Mouse (Mus musculus): ENCODE measurements around the gene Rusc2.
A peak's percentile ranks its signal among the peaks of the same experiment; 100 is the strongest.

Gene Rusc2

DNA sequence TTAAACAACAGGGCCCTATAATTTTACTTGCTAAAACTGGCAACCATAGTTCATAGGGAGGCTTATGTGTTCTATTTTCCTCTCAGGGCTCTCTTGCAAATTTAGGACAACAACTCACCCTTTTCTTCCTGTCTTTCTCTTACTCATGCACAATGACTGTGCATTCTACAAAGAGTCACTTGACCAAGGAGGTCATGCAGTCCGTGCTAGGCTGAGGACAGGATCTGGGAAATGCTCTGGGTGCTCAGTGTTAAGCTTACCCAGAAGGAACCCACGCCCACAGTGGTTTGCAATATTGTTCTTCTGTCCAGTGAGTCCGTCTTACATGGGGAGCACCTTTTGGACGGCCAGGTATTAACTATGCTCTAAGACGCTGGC lies 2.3 kb downstream of the Rusc2 start:
- DNase-seq (ENCODE audit: low read depth) = peak; percentile 55

DNA sequence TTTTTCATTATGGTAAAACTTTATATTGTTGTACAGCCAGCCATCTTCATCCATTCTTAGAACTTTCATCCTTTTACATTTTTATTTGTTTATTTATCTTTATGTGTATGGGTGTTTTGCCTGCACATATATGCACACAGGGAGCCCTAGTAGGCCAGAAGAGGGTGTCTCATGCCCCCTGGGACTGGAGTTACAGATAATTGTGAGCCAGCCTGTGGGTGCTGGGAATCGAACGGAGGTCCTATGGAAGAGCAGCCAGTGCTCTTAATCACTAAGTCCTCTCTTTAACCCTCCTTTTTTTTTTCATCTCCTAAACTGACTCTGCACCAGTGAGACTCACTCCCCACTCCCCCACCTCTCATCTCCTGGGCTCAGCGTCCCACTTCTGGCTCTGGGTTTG lies 2.8 kb downstream of the Rusc2 start:
- no peak for DNase-seq (ENCODE audit: low read depth)

DNA sequence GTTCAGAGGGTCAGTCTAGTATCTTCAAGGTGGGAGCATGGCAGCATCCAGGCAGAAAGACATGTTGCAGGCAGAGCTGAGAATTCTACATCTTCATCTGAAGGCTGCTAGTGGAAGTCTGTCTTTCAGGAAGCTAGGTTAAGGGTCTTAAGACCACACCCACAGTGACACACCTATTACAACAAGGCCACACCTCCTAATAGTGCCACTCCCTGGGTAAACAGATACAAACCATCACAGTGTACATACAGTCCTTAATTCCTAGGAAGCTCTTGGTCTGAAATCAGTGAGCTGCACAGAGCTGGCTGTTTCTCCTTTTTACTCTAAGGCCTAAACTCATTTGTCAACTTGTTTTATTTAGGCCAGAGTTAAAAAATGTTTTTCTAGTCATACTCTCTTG lies 5.2 kb downstream of the Rusc2 start:
- DNase-seq (ENCODE audit: low read depth) = no peak

DNA sequence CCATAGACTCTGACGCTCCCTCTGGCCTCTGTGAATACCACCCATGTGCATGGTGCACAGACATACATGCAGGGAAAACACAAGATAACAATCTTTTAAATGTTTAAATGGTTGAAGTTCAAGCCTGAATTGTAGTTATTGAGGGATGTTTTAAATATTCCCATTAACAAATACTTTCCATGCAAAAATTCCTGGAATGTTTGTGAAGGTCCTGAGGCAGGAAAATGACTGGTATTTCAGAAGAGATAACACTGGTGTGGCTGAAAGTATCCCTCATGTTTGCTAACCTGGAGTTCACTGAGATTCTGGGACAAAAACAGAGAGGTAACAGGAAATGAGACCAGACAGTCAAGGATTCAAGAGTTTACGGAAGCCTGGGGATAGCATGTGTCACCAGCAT lies 7.6 kb downstream of the Rusc2 start:
- no peak for DNase-seq (ENCODE audit: low read depth)

DNA sequence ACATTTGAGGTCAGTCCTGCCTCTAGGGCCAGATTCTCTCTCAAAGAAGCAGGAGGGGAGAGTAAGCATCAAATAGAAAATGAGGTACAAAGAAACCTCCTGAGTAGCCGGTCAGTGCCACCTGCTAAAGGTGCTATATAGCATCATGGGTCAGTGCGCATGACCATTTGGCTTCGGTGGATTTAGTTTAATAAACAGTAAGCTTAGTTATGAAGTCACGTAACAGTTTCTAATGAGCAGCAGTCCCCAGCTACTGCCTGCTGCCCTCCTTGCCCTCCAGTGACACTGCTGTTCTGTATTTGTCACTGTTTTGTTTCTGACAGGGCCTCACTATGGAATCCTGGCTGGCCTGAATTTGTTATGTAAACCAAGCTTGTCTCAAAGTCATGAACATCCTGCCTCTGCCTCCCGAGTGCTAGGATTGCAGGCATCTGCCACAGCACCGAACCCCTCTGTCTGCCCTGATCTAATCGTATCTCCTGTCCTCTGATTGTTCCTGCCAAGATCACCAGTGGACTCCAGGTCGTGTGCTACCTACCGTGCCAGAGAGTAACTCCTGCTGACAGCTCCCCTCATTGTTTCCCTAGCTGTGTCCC lies 8.2 kb downstream of the Rusc2 start:
- no peak for DNase-seq (ENCODE audit: low read depth)

DNA sequence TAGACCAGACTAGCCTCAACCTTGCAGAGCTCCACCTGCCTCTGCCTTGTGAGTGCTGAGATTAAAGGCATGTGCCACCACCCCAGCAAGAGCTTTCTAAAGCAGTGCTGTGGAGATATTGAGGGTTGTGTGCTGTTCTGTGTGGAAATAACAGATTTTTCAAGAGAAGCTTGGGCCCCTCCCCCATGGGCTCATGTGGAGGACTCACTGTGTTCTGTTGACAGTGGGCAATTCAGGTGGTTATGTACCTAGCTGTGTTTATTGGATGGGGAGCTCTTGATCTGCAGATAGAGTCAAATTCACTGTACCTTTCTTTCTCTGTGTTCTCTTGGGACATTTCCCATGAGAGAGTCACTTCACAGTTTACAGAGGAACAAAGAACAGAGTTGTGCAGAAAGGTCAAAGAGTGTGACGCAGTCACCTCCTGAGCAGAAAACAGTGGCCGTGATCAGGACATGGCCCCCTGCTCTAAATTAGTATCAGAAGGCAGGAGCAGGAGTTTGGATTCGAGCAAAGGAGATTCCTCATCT lies 9.8 kb downstream of the Rusc2 start:
- DNase-seq (ENCODE audit: low read depth) = no peak

DNA sequence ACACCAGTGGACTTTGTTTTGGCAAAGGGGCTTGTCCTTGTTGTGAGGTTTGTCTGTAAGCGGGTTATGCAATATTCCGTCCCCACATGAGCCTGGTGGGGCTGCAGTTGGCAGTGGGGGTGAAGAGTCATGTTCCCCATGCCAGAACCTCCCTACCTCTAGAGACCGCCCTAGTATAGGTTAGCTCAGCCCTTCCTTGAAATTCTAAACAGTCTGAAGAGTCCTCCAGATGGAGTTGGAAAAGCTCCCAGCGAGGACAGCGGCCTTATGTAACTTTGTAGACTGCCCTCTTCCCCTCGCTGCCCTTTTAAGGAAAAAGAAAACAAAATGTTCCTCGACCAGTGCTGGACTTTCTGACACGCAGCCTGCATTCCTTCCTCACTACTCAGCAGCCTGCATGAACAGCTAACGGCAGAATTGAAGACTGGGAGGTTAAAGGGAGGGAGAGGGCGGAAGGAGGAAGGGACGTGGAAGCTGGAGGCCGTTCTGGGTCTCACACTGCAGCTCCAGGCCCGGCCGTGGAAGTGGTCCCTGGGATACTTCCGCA lies 12.6 kb downstream of the Rusc2 start:
- peak; percentile 96 for DNase-seq (ENCODE audit: low read depth)

DNA sequence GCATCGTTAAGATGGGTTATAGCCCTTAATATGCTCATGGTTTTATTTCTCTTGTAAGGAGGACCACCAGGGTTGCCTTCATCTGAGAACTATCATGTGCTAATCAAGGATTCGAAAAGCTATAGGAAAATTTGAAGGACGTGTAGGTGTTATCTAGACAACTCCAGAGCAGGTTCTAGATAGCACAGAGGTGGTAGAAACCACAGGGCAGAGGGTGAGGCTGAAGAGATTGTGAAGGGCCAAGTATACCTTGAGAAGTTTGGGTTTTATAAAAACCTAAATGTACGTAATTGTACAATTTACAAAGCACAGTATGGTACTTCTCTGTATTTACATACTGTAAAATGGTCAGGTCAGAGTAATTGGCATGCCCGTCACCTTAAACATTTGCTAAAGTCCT lies 13.4 kb downstream of the Rusc2 start:
- DNase-seq (ENCODE audit: low read depth) = no peak

DNA sequence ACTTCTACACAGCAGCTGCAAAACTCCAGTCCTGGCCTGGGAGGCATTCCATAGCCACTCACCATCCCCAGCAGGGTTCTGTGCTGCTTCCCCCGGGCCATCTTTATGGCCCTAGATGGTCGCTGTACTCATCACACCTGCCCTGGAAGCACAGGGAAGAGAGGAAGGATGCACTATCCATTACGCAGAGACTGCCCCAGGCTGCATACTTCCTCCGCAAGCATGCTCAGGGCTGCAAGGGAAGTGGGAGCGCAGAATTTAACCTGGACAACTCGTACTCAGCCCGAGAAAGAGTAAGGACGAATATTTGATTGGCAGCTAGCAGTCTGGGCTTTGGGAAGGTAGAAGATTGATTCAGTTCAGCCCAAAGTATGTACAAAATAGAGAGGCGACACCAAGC lies 14.1 kb downstream of the Rusc2 start:
- DNase-seq (ENCODE audit: low read depth) = no peak

DNA sequence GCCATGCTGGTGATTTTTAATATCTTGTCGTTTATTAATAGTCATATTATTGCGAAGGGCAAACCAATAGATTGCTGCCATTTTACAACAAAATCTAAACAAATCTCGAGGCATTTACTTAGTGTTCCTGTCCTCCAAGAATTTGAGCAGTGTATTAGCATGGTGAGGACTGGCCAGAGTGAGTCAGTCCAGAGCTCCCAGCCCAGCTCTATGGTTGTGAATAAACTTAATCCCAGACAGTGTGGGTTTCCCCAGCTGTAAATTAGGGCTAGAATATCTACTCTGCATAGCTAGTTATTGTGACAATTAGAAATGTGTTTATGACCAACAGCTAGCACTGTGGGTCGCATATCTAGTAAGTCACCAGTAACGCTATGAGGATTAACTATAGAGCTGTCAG lies 14.6 kb downstream of the Rusc2 start:
- DNase-seq (ENCODE audit: low read depth) = peak; percentile 67

DNA sequence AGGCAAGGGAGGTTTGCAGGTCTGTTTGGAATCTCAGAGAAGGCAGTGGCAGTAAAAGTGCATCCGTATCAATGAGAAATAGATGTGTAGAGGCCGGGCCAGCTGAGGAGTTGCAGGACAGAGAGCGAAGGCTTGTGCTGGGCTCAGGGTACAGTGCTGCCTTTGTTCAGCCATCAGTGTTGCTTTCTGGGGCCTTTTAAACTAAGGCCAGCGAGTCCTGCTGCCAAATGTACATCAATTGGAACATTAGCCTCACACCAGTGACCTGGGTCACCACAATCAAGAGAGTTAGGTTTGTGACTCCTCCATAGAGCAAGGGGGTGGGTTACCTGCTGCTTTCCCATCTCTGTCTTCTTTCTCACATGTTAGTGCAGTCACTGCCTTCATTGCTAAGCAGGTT lies 16.2 kb downstream of the Rusc2 start:
- no peak for DNase-seq (ENCODE audit: low read depth)

DNA sequence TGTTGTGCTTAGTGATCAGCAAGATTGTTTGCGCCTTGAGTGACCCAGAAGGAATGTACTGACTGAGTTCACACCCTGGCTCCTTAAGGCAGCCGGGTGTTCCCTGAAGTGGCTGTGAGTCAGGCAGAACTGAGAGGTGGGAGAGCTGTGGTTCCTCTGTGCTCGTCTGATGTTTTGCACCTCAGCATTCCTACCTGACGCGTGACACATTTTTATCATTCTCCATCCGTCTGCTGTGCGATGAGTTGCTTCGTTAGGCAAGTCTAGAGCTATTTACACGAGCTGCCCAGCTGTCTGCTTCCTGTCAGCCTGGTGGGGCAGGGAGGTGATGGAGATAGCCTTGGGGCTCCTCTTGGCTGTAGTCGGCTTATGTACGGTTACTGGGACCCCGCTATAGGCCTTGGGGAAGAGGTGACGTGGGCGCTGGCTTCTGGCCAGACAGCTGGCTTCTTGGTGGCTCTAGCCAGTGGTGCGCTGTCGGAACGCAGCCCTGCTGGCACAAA lies 17.1 kb downstream of the Rusc2 start:
- DNase-seq (ENCODE audit: low read depth) = no peak

DNA sequence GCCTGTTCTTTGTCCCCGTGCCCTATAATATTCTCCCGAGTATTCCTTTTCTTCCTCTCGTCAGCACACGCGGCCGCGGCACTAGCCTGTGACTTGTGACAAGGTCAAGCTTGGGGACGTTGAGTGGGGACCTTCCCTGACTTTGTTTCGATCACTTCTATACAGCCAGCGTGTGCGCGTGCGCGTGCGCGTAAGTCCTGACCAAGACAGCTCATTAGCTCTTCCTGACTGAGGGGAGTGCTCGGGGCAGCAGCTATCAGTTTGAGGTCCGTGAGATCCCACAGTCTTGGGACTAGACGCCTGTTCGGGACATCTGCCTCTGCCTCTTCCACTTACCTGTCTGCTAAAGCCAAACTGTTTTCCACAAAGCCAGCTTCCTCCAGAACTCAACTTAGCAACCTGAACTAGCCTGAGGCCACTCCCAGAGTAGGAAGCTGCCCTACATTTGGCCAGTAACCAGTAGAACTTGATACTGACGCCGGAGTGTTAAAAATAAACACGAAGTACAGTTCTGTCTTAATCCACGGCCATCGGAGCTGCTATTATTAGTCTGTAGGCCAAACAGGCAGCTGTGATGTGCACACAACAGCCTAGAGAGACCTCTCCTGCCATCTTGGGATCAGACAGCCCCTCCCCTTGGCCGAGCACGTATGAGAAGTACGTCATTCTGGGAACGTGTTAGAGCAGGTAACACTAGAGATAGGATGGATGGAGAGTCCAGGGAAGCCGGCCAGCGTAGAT lies 17.8 kb downstream of the Rusc2 start:
- no peak for DNase-seq (ENCODE audit: low read depth)

DNA sequence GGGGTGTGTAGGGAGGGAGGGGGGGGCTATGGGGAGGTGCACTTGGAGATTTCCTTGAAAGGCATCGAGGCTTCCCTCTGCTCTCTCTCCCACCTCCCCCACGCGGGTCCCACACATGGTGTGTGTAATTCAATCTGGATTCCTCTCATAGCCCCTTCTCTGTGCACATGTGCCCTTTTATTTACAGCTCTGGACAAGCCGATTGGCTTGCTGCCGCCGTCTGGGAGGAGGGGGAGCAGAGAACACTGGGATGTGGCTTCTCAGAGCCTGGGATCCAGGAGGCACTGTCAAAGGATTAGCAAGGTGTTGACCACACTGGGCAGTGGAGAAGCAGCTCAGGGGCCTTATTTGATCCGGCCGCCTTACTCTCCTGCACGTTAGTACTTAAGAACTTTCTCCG lies 19.2 kb downstream of the Rusc2 start:
- no peak for DNase-seq (ENCODE audit: low read depth)

DNA sequence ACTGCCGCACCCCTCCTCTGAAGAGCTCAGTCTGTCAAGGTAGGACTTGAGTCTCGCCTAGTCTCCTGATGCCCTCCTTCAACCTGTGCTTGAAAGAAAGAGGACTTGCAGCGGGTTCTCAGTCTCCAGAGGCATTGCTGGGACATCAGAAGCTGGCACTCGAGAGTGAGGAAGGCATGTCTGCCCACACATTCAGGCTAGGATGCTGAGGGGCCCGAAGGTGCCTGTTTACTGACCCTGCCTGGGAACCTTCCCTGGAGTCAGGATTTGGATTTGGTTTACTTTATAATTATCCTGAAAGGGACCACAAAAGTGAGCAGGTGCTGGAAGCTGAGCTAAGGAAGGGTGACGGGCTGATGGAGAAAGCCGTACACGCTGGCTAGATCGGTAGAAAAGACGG lies 19.7 kb downstream of the Rusc2 start:
- DNase-seq (ENCODE audit: low read depth) = no peak

DNA sequence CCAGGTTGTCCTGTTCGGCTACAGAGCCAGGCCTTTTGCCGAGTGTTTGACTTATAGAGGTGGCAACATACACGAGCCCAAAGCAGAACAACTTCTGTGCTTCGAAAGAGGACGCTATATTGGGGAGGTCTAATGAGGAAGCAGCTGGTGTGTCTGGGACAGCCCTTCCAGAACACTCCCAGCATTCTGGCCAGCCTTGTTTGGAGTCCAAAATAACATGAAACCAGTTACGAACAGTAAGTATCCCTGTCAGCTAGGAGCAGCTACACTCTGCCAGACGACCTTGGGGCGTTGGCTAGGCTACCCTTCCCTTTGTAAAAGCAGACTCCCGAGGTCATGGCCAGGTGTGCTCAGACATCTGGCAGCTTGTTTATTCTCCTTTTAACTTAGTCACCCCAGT lies 20.4 kb downstream of the Rusc2 start:
- no peak for DNase-seq (ENCODE audit: low read depth)

DNA sequence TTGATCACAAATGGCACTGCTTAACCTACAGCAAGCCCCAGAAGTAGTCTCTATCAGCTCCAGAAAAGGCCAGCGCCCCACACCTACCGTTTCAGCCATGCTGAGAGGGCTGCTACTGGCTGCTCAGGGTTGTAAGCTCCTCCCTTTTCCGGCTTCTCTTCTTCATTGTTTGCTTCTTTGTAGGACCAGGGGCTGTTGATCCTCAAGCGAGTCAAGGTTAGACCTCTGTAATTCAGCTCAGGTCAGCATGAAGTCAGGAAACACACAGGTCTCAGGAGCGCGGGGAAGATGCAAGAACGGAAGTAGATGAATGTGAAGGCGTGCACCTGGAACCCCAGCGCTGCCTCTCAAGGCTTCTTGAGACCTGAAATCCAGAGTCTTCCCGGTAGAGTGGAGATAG lies 22.9 kb downstream of the Rusc2 start:
- no peak for DNase-seq (ENCODE audit: low read depth)

DNA sequence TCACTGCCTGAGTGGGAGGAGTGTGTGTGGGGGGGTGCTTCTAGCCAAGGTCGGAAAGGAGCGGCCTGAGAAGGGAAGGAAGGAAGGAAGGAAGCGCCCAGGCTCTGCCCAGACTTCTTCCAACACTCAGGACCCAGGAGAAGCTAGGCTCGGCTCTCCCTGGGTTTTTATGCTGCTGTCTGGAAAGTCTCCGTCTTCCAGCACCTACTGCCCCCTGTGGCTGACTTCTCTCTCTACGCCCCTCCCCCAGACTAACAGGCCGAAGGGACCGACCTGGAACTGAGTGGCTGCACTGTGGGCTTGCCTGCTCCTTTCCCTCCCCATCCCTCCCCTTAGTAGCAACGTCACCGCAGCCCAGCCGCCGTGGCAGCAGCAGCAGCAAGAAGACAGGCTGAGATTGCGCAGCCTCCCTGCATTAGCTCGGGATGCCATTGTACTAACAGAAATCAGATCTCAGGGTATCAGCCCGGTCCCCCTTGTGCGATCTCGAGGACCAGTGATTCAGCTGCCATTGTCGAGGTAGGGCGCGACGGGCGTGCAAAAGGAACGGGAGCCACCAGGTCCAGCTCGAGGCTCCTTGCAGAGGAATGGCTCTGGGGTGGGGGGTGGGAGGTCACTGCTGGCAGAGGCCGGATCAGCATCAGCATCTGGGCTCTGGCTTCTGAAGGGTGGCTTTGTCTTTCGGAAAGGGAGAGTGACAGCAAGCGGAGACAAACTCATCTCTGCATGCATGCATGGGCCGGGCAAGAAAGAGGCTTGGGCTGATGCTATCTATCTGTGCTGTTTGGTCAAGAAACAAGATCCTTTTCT lies 24.6 kb downstream of the Rusc2 start:
- peak; percentile 93 for DNase-seq (ENCODE audit: low read depth)

DNA sequence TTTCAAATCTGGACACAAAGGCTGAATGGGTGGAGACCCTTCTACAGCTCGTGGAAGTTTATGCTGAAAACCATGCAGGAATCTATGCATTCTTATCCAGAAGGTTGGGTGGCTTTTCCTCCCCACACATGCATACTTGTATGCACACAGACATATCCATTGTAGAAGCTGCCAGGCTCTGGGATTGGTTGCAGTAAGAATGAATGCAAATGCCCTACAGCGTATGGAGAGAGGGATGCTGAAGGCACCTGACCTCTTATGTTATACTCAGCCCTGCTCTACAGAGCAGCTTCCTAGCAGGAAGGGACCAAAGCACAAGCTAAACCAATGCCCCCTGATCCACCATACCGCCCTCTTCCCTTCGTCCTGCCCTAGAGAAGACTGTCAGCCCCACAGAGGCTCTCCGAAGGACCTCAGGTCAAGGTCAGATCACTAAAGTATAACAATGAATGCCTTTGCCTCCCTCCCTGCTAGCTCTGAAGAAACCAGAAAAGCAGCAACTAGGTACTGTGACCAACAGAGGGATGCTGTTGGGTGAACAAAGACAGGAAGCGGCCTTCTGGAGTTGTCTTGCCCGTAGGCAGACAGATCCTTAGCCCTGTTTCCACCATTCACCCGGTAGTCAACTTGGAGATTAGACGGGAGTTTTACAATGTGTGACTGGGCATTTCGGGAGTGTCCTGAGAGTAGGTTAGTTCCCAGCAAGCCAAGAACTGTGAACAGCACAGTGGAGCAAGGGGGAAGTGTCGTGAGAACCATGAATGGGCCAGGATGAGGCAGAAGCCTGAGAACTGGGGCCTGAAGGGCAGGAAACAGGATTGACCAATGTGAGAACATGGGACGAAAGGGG lies 25.5 kb downstream of the Rusc2 start:
- no peak for DNase-seq (ENCODE audit: low read depth)

DNA sequence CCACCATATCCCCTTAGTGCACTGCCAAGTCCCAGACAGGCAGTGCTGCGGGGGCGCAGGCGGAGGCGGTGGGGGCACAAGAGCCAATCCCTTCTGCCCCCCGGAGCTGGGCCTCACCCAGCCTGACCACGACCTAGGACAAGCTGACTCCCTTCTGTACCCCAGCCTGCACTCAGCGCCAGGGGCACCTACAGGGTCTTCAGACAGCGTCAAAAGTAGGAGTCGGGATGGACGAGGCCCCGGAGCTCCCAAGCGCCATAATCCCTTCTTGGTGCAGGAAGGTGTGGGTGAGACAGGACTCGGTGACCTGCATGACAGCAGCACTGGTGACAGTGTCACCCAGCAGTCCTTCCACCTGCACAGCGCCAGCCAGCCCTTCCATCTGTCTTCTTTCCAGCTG lies 33.0 kb downstream of the Rusc2 start:
- no peak for DNase-seq (ENCODE audit: low read depth)

DNA sequence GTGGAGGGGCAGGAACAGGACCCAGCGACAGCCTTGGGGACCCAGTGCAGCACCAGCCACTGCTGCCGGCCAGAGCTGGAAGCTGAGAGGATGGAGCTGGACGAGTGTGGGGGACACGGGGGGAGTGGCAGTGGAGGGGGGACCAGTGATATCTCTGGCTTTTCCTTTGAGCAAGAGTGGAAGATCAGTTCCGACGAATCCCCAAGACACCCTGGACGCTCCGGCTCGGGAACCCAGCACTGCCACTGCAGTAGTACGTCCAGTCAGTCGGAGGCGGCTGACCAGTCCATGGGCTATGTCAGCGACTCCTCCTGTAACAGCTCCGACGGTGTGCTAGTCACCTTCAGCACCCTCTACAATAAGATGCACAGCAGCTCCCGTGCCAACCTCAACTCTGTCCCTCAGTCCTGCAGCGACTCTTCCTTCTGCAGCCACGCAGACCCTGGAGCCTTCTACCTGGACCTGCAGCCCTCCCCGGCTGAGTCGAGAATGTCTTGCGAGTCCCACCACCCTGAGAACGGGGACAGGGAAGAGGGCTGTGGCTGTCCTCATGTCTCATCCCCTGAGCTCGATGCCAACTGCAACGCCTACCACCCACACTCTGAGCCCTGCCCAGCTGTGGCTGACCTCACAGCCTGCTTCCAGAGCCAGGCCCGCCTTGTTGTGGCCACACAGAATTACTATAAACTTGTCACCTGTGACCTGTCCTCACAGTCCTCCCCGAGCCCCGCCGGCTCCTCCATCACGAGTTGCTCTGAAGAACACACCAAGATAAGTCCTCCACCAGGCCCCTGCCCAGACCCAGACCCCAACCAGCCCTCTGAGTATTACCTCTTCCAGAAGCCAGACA lies 33.7 kb downstream of the Rusc2 start:
- no peak for DNase-seq (ENCODE audit: low read depth)
